Mouse (Mus musculus) macrophage (primary cell): ENCODE data around the gene Atg4b. TPM values are rescaled to one million over a fixed set of nuclear protein-coding genes. Genes with fewer than 3 reads are reported as not detected.
A peak's percentile ranks its signal among the peaks of the same experiment; 100 is the strongest.
"Not testable (repeated sequence)": the region's sequence is repeated elsewhere in the genome, so short reads cannot be mapped to it uniquely, and the experiment has no call there.

Experiments
- H3K27ac ChIP-seq: fragments of 350-480 bp; formaldehyde crosslinking; 2 replicates; pipeline ENCODE4 v1.9.0; 2021
- H3K36me3 ChIP-seq: fragments of 350-480 bp; formaldehyde crosslinking; 2 replicates; pipeline ENCODE4 v1.9.0; 2021; ENCODE audit errors: inconsistent target
- H3K4me3 ChIP-seq: fragments of 350-480 bp; formaldehyde crosslinking; 2 replicates; pipeline ENCODE4 v1.9.0; 2021; ENCODE audit errors: inconsistent target
- H3K79me2 ChIP-seq: fragments of 350-480 bp; formaldehyde crosslinking; 2 replicates; pipeline ENCODE4 v1.9.0; 2021; ENCODE audit errors: inconsistent target
- WGBS: methylation state at CpG from one replicate; pipeline ENCODE4 v1.1.7; 2026; ENCODE audit warnings: inconsistent platforms; ENCODE audit not compliant: missing documents; 5-methylcytosine and 5-hydroxymethylcytosine counted together
- polyA plus RNA-seq: library from polyadenylated mRNA; stranded (reverse); fragments of 250-400 nt; gene quantifications from 3 replicates; pipeline ENCODE4 v1.2.4, GENCODE M21; 2018; ENCODE audit warnings: inconsistent platforms

Atg4b gene
- polyA plus RNA-seq, 1 experiment from 2014 or later: 47.4 TPM

DNA sequence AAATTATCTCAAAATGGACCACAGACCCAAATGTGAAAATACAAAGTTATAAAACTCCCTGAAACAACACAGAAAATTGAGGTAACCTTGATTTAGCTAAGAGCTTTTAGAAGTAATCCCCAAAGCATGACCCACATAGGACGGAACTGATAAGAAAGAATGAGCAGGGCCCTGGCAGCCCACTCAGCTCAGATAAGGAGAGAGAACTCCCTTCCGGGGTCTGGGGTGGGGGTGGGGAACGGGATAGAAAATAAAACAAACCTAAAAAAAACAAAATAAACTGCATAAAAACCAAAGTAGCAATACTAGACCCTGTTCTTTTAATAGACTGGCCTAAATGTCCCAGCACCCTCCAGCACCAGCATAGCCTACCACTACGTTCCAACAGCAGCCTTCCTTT lies 9.3 kb upstream of the Atg4b start:
- Histone ChIP-seq H3K79me2 (peaks cover 36% of the 10 kb centered on the region; the same call in 1 of the 2 replicates), H3K27ac (no peak overlapping the region), H3K36me3 (no peaks in the 10 kb centered on the region), H3K4me3 (no peak overlapping the region)
- 98% methylated on average over 4 of the region's 4 CpGs for WGBS

DNA sequence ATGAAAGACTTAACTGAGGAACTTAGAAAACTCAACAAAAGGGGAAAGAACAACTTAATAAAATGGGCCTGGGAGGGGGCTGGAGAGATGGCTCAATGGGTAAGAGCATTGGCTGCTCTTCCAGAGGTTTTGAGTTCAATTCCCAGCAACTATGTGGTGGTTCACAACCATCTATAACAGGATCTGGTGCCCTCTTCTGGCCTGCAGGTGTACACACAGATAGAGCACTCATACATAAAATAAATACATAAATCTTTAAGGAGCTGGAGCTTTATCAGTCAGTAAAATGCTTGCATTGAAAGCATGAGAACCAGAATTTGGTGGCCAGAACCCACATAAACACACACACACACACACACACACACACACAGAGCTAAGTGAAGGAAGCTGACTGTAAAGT lies 8.4 kb upstream of the Atg4b start:
- peaks cover 36% of the 10 kb centered on the region; the same call in 1 of the 2 replicates for H3K79me2 ChIP-seq
- no peaks in the 10 kb centered on the region for H3K36me3 ChIP-seq
- no peak overlapping the region for H3K4me3 ChIP-seq
- H3K27ac ChIP-seq: no peak overlapping the region

- no peak overlapping the region for H3K4me3 ChIP-seq
- peaks cover 26% of the 10 kb centered on the region; the same call in 1 of the 2 replicates for H3K79me2 ChIP-seq
- no peak overlapping the region for H3K27ac ChIP-seq
- WGBS: 90% methylated on average over 5 of the region's 5 CpGs
- peaks cover 11% of the 10 kb centered on the region for H3K36me3 ChIP-seq
These were observed 5.1 kb upstream of the Atg4b start for GRCm38 (mm10) chr1:93746179-93746578.

GRCm38 (mm10) chr1:93748539-93748938 lies 2.8 kb upstream of the Atg4b start:
- Histone ChIP-seq H3K36me3 (peaks cover 11% of the 10 kb centered on the region), H3K79me2 (peaks cover 36% of the 10 kb centered on the region; the same call in 1 of the 2 replicates), H3K27ac (no peak overlapping the region), H3K4me3 (no peak overlapping the region)
- 83% methylated on average over 1 of the region's 1 CpGs for WGBS

DNA sequence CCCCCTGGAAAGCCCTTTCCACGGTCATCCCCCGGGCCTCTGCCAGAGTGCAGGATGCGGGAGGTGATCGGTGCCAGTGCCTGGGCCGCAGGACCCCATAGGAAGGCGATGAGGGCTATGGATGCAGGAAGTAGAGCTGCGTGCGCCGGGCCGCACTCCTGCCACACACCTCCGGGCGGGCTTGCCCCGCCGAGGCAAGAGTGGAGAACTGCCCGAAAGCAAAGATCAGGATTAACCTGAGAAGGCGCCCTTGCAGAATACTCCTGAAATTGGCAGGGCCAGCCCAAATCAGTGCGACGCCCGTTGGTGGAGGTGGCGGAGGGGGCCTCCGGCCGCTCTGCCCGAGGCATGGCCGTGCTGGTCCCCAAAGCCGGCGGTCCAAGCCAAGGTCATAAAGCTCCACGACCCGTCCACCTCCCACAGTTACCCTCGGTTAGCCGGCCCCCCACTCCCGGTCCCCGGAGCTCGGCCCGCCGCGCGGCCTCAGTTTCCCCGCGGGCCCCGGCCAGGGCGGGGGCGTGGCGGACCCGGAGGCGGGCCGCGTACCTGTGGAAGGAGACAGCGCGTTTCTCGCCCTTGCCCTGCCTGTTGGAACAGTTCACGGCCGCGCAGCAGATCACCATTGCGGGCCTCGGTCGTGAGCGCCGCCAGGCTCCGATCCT lies 2.7 kb downstream of the Atg4b start:
- peaks cover 11% of the 10 kb centered on the region for H3K36me3 ChIP-seq
- H3K4me3 ChIP-seq: peak overlapping the region; percentile 47
- H3K79me2 ChIP-seq: peaks cover 65% of the 10 kb centered on the region
- H3K27ac ChIP-seq: no peak overlapping the region
- WGBS: under 1% methylated on average over 58 of the region's 59 CpGs

DNA sequence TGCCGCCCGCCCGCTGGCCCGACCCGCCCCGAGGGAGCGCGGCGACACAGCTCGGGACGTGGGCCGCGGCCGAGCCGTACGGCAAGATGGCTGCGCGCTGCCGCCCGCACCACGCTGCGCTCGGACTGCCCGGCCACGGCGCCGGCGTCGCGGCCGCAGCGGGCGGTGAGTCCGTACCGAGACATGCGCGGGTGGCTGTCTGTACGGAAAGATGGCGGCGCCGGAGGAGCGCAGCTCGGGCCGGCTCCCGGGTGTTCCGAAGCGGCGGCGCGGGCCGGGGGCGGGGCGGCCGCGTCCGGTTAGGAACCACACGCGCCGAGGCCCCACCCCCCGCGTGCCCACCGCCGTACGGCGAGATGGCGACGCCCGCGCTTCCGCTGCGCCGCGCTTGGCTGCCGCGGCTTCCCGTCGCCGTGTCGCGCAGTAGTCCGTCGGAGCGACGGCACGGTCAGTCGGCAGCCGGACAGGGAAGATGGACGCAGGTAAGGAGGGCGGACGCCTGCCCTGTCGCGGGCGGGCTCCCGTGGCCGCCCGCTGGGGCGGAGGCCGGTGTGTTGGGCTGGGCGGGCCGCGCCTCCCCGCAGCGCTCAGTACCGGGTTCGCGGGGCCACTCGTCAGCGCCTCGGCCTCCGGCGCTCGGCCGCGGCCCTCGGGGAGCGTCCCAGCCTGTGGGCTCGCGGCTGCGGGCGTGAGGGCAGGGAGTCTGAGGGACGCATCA lies 3.4 kb downstream of the Atg4b start, which contains the start of gene Thap4:
Gene Thap4, minus strand, starts transcription at position 292 of the 718 bp plus-strand sequence.
- Histone ChIP-seq H3K79me2 (peaks cover 72% of the 10 kb centered on the region), H3K4me3 (peak within 1 kb of the TSS; percentile 58), H3K27ac (0 out of 2 replicates have a peak within 1 kb of the TSS, but pooled peaks have one; percentile 7), H3K36me3 (peaks cover 7% of the 10 kb centered on the region)
- WGBS: under 1% methylated on average over 94 of the region's 121 CpGs

DNA sequence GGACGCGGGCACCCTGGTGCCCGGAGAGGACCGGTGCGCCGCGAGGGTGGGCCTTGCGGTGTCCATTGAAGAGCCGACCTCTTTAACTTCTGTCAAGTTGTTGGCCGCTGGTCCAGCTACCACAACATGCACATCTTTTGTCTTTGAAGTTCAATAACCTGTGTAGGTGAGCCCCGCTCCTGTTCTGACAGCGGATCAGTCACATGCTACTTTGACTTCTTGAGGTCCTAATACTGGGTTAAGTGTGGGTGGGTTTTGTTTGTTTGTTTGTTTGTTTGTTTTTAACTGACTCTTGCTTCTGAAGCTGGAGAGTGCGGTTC lies 4.0 kb downstream of the Atg4b start:
- Histone ChIP-seq H3K79me2 (peaks cover 77% of the 10 kb centered on the region), H3K36me3 (peaks cover 4% of the 10 kb centered on the region; the same call in 1 of the 2 replicates), H3K4me3 (peak overlapping the region; percentile 58), H3K27ac (0 out of 2 replicates have a peak overlapping the region, but pooled peaks have one; percentile 7)
- under 1% methylated on average over 13 of the region's 13 CpGs for WGBS

- Histone ChIP-seq H3K4me3 (peak overlapping the region; percentile 58), H3K36me3 (peaks cover under 1% of the 10 kb centered on the region; the same call in 1 of the 2 replicates), H3K27ac (0 out of 2 replicates have a peak overlapping the region, but pooled peaks have one; percentile 7), H3K79me2 (peaks cover 80% of the 10 kb centered on the region)
- WGBS: 40% methylated on average over 7 of the region's 7 CpGs
These were observed 4.3 kb downstream of the Atg4b start for GRCm38 (mm10) chr1:93755618-93756017.

DNA sequence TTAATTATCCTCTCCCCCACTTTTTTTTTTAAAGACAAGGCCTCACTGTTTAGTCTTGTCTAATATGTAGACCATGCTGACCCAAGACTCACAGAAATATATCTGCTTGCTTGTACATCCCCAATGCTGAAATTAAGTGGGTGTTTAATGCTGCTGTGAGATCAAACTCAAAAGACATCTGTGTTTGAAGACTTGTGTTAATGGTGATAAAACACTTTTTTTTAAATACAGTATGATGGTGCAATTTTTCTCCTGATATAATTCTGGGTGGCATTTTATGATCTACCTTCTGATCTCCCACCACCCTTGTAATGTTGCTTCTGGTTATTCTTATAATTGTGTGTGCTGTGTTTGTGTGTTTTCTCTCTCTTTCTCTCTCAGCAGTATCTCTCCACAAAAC lies 4.9 kb downstream of the Atg4b start:
- H3K79me2 ChIP-seq: peaks cover 86% of the 10 kb centered on the region
- no peaks in the 10 kb centered on the region for H3K36me3 ChIP-seq
- H3K4me3 ChIP-seq: peak overlapping the region; percentile 58; the same call in 1 of the 2 replicates
- no peak overlapping the region for H3K27ac ChIP-seq

GRCm38 (mm10) chr1:93760076-93760475 lies 8.8 kb downstream of the Atg4b start:
- Histone ChIP-seq H3K79me2 (peaks cover 93% of the 10 kb centered on the region), H3K27ac (no peak overlapping the region), H3K4me3 (no peak overlapping the region), H3K36me3 (no peaks in the 10 kb centered on the region)
- WGBS: 92% methylated on average over 1 of the region's 1 CpGs

DNA sequence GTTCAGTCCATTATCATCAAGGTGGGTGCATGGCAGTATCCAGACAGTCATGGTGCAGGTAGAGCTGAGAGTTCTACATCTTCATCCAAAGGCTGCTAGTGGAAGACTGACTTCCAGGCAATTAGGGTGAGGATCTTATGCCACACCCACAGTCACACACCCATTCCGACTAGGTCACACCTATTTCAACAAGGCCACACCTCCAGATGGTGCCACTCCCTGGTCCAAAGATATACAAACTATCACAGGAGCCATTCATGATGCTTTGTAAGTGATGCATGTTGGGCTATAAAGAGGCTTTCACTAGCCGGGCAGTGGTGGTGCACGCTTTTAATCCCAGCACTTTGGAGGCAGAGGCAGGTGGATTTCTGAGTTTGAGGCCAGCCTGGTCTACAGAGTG lies 12.2 kb downstream of the Atg4b start:
- H3K79me2 ChIP-seq: peaks cover 94% of the 10 kb centered on the region
- H3K4me3 ChIP-seq, H3K36me3 ChIP-seq, H3K27ac ChIP-seq: not testable (repeated sequence)
- 100% methylated on average over 3 of the region's 3 CpGs for WGBS

DNA sequence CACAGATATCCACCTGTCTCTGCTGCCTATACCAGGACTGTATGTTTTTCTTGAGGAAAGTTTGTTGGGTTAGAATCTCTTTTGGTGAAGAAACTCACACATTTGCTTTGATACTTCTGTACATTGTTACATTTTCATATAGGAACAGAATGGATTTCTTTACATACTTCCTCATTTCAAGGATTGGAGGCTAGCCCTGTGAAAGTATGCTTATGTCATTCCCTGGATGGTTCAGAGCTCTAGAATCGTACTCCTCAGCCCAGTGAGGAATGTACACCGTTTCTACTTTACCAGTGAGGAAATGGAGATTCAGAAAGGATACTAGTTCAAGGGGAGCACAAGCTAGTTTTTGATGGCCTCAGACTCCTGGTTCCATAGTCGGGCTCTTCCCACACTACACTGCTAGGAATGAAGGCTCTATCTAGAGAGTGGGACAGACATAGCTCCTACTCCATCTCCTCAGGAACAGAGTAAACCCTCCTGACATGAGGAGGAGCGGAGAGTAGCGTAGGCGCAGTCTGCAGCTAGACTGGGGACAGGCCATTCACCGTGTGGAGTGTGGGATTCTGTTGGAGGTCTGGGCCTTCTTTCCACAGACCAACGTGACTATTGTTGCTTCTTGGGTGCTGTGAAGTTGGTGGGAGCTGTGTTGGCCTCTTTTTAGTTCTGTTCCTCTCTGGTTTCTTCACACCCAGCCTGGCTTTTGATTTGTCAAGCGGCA lies 13.7 kb downstream of the Atg4b start:
- Histone ChIP-seq H3K4me3 (no peak overlapping the region), H3K27ac (no peak overlapping the region), H3K36me3 (peaks cover 16% of the 10 kb centered on the region), H3K79me2 (peaks cover 94% of the 10 kb centered on the region)
- WGBS: 79% methylated on average over 9 of the region's 9 CpGs

- no peak overlapping the region for H3K27ac ChIP-seq
- WGBS: 95% methylated on average over 6 of the region's 6 CpGs
- peaks cover 16% of the 10 kb centered on the region for H3K36me3 ChIP-seq
- H3K79me2 ChIP-seq: peaks cover 72% of the 10 kb centered on the region
- H3K4me3 ChIP-seq: no peak overlapping the region
These were observed 16.3 kb downstream of the Atg4b start for GRCm38 (mm10) chr1:93767600-93767999.

- Histone ChIP-seq H3K4me3 (no peak overlapping the region), H3K27ac (no peak overlapping the region), H3K36me3 (peaks cover 39% of the 10 kb centered on the region), H3K79me2 (peaks cover 55% of the 10 kb centered on the region)
- 95% methylated on average over 3 of the region's 3 CpGs for WGBS
These were observed 18.6 kb downstream of the Atg4b start for GRCm38 (mm10) chr1:93769901-93770300.

DNA sequence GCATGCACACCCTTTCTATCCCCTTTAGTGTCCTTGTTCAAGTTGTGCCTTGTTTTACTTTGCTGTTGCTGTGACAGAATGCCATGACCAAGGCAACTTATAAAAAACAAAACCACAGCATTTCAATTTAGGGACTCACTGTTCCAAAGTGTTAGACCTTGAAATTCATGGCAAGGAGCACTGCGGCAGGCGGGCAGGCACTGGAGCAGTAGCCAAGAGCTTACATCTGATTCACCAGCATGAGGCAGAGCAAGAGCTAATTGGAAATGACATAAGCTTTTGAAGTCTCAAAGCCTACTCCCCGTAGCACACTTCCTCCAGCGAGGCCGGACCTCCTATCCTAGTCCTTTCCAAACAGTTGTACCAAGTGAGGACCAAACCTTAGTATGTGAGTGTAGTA lies 25.4 kb downstream of the Atg4b start:
- H3K79me2 ChIP-seq: no peaks in the 10 kb centered on the region
- no peak overlapping the region for H3K27ac ChIP-seq
- peaks cover 81% of the 10 kb centered on the region for H3K36me3 ChIP-seq
- 100% methylated on average over 5 of the region's 5 CpGs for whole genome bisulfite sequencing
- no peak overlapping the region for H3K4me3 ChIP-seq
